Mouse (Mus musculus) embryonic facial prominence, embryonic 14.5 days (tissue): ENCODE data around the gene Hba-x. TPM values are rescaled to one million over a fixed set of nuclear protein-coding genes. Genes with fewer than 3 reads are reported as not detected.
"Not testable (repeated sequence)": the region's sequence is repeated elsewhere in the genome, so short reads cannot be mapped to it uniquely, and the experiment has no call there.

Experiments used
- ATAC-seq: fragments of 200-750 bp; cut with Nextera tagmentation; 2 replicates; pipeline ENCODE4 v1.8.0; 2017; ENCODE audit warnings: low read depth, moderate number of reproducible peaks, moderate TSS enrichment
- DNase-seq: peaks from one replicate; pipeline ENCODE4 v3.0.0-alpha.2; 2015; ENCODE audit warnings: low spot score
- H3K27ac ChIP-seq: fragments of 300-500 bp; sonication (generic); replicated peaks from 2 replicates; pipeline ENCODE4 v1.5.1; 2014; ENCODE audit warnings: low read depth, mild to moderate bottlenecking, low read length, moderate library complexity
- H3K27me3 ChIP-seq: fragments of 300-500 bp; sonication (generic); replicated peaks from 2 replicates; pipeline ENCODE4 v1.6.1; 2014; ENCODE audit warnings: low read length; ENCODE audit not compliant: control insufficient read depth, insufficient read depth
- H3K36me3 ChIP-seq: fragments of 300-500 bp; sonication (generic); 2 replicates; pipeline ENCODE4 v1.6.1; 2014; ENCODE audit warnings: low read length, mixed read lengths; ENCODE audit not compliant: control insufficient read depth, insufficient read depth
- H3K4me1 ChIP-seq: fragments of 300-500 bp; sonication (generic); 2 replicates; pipeline ENCODE4 v1.6.1; 2014; ENCODE audit warnings: antibody characterized with exemption, low read length; ENCODE audit not compliant: control insufficient read depth, insufficient read depth
- H3K4me2 ChIP-seq: fragments of 300-500 bp; sonication (generic); 2 replicates; pipeline ENCODE4 v1.6.1; 2014; ENCODE audit warnings: low read depth, mild to moderate bottlenecking, low read length, moderate library complexity, mixed read lengths
- H3K4me3 ChIP-seq: fragments of 300-500 bp; sonication (generic); 2 replicates; pipeline ENCODE4 v1.5.1; 2014; ENCODE audit warnings: low read depth, mild to moderate bottlenecking, low read length
- H3K9ac ChIP-seq: fragments of 300-500 bp; sonication (generic); 2 replicates; pipeline ENCODE4 v1.6.1; 2014; ENCODE audit warnings: low read depth, mild to moderate bottlenecking, low read length, moderate library complexity, mixed read lengths
- H3K9me3 ChIP-seq: fragments of 300-500 bp; sonication (generic); 2 replicates; pipeline ENCODE4 v1.6.1; 2016; ENCODE audit warnings: low read length; ENCODE audit not compliant: control insufficient read depth
- WGBS: fragments of 180-500 bp; shearing (Covaris S2); extraction: QIAGEN DNeasy Blood & Tissue Kit; methylation state at CpG from one replicate; pipeline ENCODE4 v1.1.7; 2014; 5-methylcytosine and 5-hydroxymethylcytosine counted together
- polyA plus RNA-seq: library from polyadenylated mRNA; unstranded; fragments of >200 nt; fragmentation: Nextera tagmentation; extraction: Ambion mirVana; gene quantifications from 2 replicates; pipeline ENCODE4 v1.2.1, GENCODE M21; 2014

Gene Hba-x
- polyA plus RNA-seq, 1 experiment from 2014 or later, result 79.8 TPM

DNA sequence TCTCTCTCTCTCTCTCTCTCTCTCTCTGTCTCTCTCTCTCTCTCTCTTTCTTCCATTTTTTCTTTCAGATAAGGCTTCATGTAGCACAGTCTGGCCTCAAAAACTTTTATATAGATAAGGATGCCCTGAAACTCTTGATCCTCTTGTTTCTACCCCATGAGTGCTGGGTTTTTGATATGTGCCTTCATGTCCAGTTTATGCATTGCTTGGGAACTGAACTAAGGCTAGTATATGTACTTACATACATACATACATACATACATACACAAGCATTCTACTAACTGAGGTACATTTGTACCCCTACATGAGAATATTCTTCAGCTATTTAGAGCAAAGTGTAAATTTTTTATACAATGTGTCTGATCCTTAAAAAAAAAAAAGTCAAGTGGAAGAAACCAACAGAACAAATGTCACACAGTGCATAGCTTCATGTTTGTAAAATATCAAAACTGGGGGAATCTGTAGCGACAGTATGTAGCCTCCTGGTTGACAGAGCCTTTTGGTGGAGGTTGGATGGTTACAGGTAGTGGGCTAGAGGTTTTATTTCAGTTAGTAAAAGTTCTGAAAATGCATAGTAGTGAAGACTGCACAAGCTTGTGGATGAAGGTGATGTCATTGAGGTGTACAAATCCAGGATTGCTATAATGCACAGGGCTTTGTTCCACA is 21.8 kb downstream of the Hba-x start:
- H3K27me3 ChIP-seq, result peaks cover 9% of the 10 kb centered on the region
- 95% methylated on average over 1 of the region's 1 CpGs for WGBS

DNA sequence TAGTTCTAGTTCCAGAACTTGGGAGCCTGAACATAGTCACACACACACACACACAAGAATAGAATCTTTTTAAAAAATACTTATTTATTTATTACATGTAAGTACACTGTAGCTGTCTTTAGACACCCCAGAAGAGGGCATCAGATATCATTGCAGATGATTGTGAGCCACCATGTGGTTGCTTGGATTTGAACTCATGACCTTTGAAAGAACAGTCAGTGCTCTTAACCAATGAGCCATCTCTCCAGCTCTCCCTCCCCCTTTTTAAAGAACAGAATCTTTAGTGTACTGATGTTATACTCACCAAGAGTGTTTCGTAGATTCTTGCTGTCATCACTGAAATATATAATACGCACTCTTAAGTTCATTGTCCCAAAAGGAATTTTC is 22.3 kb downstream of the Hba-x start:
- no peaks in the 10 kb centered on the region for H3K36me3 ChIP-seq
- no peaks in the 10 kb centered on the region for H3K4me1 ChIP-seq
- WGBS, result 88% methylated on average over 2 of the region's 2 CpGs
- H3K9me3 ChIP-seq, result no peaks in the 10 kb centered on the region
- DNase-seq (no peak), ATAC-seq (no peak)
- H3K4me3 ChIP-seq, result no peak overlapping the region
- no peak overlapping the region for H3K27ac ChIP-seq
- H3K4me2 ChIP-seq, result no peak overlapping the region
- peaks cover 9% of the 10 kb centered on the region for H3K27me3 ChIP-seq
- H3K9ac ChIP-seq, result no peak overlapping the region

More for the DNA sequence above, 21.8 kb downstream of the Hba-x start:
- no peaks in the 10 kb centered on the region for H3K36me3 ChIP-seq
- H3K9ac ChIP-seq, result no peak overlapping the region
- H3K4me3 ChIP-seq, result no peak overlapping the region
- H3K4me2 ChIP-seq, result no peak overlapping the region
- ATAC-seq, result no peak
- H3K9me3 ChIP-seq, result no peaks in the 10 kb centered on the region
- H3K27ac ChIP-seq, result no peak overlapping the region
- no peaks in the 10 kb centered on the region for H3K4me1 ChIP-seq
- DNase-seq, result no peak

DNA sequence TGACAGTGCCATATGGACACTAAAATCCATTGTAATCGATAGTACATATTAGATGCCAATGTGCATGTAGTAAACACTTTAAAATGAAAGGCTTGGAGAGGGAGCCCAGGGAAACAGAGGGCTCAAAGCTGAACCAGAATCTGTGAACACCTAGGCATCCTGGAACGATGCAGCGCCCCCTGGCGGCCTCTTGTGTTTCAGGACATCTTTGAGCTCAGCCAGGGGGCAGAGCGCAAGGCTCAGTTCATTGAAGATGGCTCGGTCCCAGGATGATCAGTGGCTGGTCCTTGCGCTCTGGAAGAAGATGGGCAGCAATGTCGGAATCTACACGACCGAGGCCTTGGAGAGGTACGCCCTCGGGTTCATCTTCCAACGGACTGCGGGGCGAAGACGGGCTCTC is 23.7 kb downstream of the Hba-x start, which contains the start of gene Hbq1a:
TSS of gene Hbq1a (plus strand) at position 205 of the 400 bp plus-strand sequence.
- H3K4me2 ChIP-seq, result peak within 1 kb of the TSS; percentile 46
- DNase-seq, result peak; percentile 30
- not testable (repeated sequence) for H3K36me3 ChIP-seq, H3K27me3 ChIP-seq, H3K9ac ChIP-seq, H3K4me1 ChIP-seq, H3K9me3 ChIP-seq, H3K27ac ChIP-seq
- 4% methylated on average over 16 of the region's 16 CpGs for WGBS
- H3K4me3 ChIP-seq, result peak within 1 kb of the TSS; percentile 23; the same call in 1 of the 2 replicates
- ATAC-seq, result peak; percentile 68; the same call in 1 of the 2 replicates

DNA sequence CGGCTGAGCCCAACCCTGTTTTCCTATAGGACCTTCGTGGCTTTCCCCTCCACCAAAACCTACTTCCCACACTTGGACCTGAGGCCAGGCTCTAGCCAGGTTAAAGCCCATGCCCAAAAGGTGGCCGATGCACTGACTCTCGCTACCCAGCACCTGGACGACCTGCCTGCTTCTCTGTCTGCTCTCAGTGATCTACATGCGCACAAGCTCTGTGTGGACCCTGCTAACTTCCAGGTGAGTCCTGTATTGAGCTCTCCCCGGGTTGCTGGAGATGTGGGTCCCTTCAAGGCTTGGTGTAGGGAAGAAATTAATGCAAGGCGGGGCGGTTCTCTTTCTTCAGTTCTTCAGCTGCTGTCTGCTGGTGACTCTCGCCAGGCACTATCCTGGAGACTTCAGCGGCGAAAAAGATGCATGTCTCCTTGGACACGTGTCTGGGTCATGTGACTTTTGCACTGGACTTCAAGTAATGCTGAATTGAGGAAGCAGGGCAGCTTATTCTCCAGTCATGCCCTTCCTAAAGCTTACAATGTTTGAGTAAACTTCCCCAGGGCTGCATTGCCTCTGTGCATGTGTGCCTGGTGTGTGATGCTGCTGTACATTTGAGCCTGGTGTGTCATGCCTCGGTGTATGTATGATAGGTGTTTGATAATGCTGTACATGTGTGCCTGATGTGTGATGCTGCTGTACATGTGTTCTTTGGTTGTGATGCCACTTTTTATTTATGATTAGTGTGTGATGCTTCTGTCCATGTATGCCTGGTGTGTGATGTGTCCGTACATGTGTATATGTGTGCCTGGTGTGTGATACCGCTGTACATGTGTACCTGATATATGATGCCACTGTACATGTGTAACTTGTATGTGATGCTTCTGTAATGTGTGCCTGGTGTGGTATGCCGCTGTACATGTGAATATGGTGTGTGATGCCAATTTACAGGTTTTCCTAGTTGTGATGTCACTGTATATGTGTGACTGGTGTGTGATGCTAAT is 24.4 kb downstream of the Hba-x start:
- WGBS, result 57% methylated on average over 14 of the region's 17 CpGs
- Histone ChIP-seq H3K4me3 (peak overlapping the region; percentile 23; the same call in 1 of the 2 replicates), H3K27ac (no peak overlapping the region), H3K4me1 (no peaks in the 10 kb centered on the region), H3K36me3 (no peaks in the 10 kb centered on the region), H3K9ac (no peak overlapping the region), H3K27me3 (peaks cover 9% of the 10 kb centered on the region), H3K4me2 (peak overlapping the region; percentile 46), H3K9me3 (no peaks in the 10 kb centered on the region)
- DNase-seq (no peak), ATAC-seq (0 out of 2 replicates have a peak, but pooled peaks have one; percentile 9)

DNA sequence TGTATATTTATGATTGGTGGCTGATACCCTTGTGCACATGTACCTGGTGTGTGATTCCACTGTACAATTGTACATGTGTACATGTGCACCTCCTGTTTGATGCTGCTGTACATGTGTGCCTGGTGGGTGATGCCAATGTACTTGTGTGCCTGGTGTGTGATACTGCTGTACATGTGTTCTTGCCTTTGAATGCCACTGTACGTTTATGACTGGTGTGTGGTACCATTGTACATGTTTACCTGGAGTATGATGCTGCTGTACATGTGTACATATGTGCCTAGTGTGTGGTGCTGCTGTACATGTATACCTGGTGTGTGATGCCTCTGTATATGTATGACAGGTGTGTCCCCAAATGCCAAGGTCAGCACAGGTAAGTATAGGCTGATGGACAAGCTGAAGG is 25.3 kb downstream of the Hba-x start:
- H3K4me1 ChIP-seq, result no peaks in the 10 kb centered on the region
- no peak overlapping the region for H3K4me3 ChIP-seq
- DNase-seq (no peak), ATAC-seq (no peak)
- H3K9me3 ChIP-seq, result no peaks in the 10 kb centered on the region
- H3K27ac ChIP-seq, result no peak overlapping the region
- 61% methylated on average over 1 of the region's 1 CpGs for WGBS
- peaks cover 9% of the 10 kb centered on the region for H3K27me3 ChIP-seq
- no peak overlapping the region for H3K4me2 ChIP-seq
- no peaks in the 10 kb centered on the region for H3K36me3 ChIP-seq
- no peak overlapping the region for H3K9ac ChIP-seq

DNA sequence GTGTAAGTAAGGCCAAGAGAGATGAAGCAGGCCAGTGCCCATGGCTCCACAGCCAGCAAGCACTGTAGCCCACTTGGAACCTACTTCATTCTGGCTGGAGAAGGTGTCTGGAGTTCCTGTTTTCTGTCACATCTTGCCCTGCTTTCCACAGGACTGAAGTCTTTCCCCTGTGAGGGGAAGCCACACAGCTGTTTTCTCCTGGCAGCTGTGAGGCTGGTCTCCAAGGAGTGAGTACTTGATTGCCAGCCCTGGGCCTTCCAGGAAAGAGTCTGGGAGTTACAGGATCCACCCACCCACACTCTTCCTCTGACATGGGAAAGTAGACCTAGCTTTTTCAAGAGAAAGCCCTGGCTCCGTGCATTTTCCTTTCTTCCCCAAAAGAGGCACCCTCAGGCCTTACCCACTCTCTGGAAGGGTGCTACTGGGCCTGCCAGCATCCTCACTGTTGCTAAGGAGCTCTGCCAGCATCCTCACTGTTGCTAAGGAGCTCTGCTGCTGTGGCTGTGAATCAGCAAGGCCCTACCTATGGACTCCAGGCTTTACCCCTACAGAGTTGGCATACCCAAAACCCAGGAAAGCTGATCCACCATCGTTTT is 26.7 kb downstream of the Hba-x start:
- Histone ChIP-seq H3K9ac (no peak overlapping the region), H3K9me3 (no peaks in the 10 kb centered on the region), H3K27me3 (peaks cover 9% of the 10 kb centered on the region), H3K4me2 (no peak overlapping the region), H3K4me1 (no peaks in the 10 kb centered on the region), H3K27ac (no peak overlapping the region), H3K36me3 (no peaks in the 10 kb centered on the region), H3K4me3 (no peak overlapping the region)
- 58% methylated on average over 2 of the region's 2 CpGs for WGBS
- ATAC-seq, result no peak
- no peak for DNase-seq

DNA sequence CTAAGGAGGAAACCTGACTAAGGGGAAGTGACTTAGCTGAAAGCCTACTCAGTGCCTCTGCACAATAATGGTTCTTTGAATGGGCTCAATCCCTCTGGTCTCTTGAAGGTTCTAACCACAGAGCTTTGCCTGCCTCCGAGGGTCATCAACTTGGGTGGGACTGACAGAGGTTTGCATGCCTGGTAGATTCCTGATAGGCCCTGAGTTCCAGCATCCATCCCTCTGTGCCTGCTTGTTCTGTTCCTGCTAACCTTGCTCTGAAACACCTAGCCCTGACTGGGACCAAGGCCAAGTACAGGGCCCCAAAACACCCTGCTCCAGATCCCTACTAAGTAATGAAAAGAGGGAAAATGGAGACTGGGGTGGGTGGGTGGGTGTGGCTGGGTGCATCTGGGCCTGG is 27.3 kb downstream of the Hba-x start:
- Histone ChIP-seq H3K4me1 (no peaks in the 10 kb centered on the region), H3K27ac (no peak overlapping the region), H3K9me3 (no peaks in the 10 kb centered on the region), H3K4me2 (no peak overlapping the region), H3K4me3 (no peak overlapping the region), H3K36me3 (no peaks in the 10 kb centered on the region), H3K9ac (no peak overlapping the region), H3K27me3 (peaks cover 9% of the 10 kb centered on the region)
- 82% methylated on average over 1 of the region's 1 CpGs for WGBS
- ATAC-seq (no peak), DNase-seq (no peak)

DNA sequence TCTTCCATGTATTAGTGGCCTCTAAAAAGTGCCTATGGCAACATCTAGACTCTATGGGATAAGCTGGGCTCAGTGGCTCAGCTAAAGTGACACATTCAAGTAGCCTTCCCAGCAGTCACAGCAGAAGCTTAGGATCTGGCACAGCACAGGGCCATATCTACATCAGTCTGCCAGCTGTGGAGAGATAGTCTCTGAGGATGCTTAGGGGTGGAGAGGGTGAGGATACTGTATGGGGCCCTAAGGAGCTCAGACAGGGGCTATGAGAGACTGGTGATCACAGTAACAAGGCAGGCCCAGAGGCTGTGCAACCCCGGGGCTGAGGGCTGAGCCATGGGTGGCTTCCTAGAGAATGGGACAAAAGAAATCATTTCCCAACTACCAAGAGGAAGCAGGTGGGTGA is 30.8 kb downstream of the Hba-x start:
- H3K36me3 ChIP-seq, result no peaks in the 10 kb centered on the region
- H3K4me1 ChIP-seq, result no peaks in the 10 kb centered on the region
- no peak overlapping the region for H3K27ac ChIP-seq
- 75% methylated on average over 1 of the region's 1 CpGs for WGBS
- no peak overlapping the region for H3K9ac ChIP-seq
- no peak overlapping the region for H3K4me3 ChIP-seq
- DNase-seq (no peak), ATAC-seq (no peak)
- no peaks in the 10 kb centered on the region for H3K9me3 ChIP-seq
- no peak overlapping the region for H3K4me2 ChIP-seq
- H3K27me3 ChIP-seq, result no peaks in the 10 kb centered on the region
